Comparison of ENCODE assay signal across 23 mouse cellular contexts in genomic region chr7:98095852-98096251, GRCm38 (mm10). TPM values are rescaled to one million over a fixed set of nuclear protein-coding genes. Genes with fewer than 3 reads are reported as not detected.
DNase-seq lines count a peak whose midpoint lies in the region; ATAC-seq lines count a peak whose summit lies in the region.
"Had no signal": no experiment of that assay in that cellular context is flagged by ENCODE, and none has a peak within 500 bp of the region (broad histone marks: within the 10 kb centered on the region; RNA-seq: fewer than 3 reads in every experiment).

No protein-coding gene starts in this region.

- no peak overlapping the region for H3K27ac ChIP-seq in liver, embryonic 12.5 days
- no peak overlapping the region for H3K27ac ChIP-seq in liver, embryonic 11.5 days (ENCODE audit: low read depth, low read length)
- H3K27ac ChIP-seq: forebrain, embryonic 10.5 days; forebrain, embryonic 13.5 days; hindbrain, embryonic 12.5 days; hindbrain, embryonic 15.5 days had no signal

- no peak overlapping the region for H3K9ac ChIP-seq in liver, embryonic 12.5 days
- no peak overlapping the region for H3K9ac ChIP-seq in liver, embryonic 11.5 days (ENCODE audit: low read depth, low read length)
- H3K9ac ChIP-seq: forebrain, embryonic 13.5 days; hindbrain, embryonic 12.5 days; hindbrain, embryonic 15.5 days had no signal

- ATAC-seq in liver, embryonic 12.5 days: peak; percentile 18; the same call in 1 of the 2 replicates
- ATAC-seq in liver, embryonic 11.5 days (replicated peaks; ENCODE audit: low FRiP score): no peak
- peak; percentile 63 for ATAC-seq in common myeloid progenitor, adult 5-6 weeks (replicated peaks; ENCODE audit: low read depth, poor library complexity, severe bottlenecking)
- ATAC-seq: forebrain, embryonic 13.5 days; forebrain, embryonic 16.5 days; Patski had no signal

- no peak overlapping the region for H3K4me2 ChIP-seq in liver, embryonic 12.5 days
- no peak overlapping the region for H3K4me2 ChIP-seq in liver, embryonic 11.5 days
- H3K4me2 ChIP-seq: forebrain, embryonic 13.5 days; heart, embryonic 11.5 days; hindbrain, embryonic 12.5 days; hindbrain, embryonic 15.5 days had no signal

- no peak overlapping the region for H3K4me3 ChIP-seq in liver, embryonic 12.5 days
- H3K4me3 ChIP-seq in liver, embryonic 11.5 days (ENCODE audit: low read depth, low read length): no peak overlapping the region
- H3K4me3 ChIP-seq in megakaryocyte, embryonic 14.5 days (replicated peaks): peak overlapping the region; percentile 29
- H3K4me3 ChIP-seq: forebrain, embryonic 10.5 days; forebrain, embryonic 13.5 days; hindbrain, embryonic 12.5 days; hindbrain, embryonic 15.5 days had no signal

- DNase-seq in liver, embryonic 11.5 days (ENCODE audit: low spot score): no peak
- DNase-seq in cerebellum, adult 18-20 months: no peak
- DNase-seq in adrenal gland, postnatal 14 days: no peak
- DNase-seq: adrenal gland, postnatal 10 days; B cell, adult 2 months; cerebellum, adult 11-12 months; cerebellum, adult 9-11 months; cerebellum, postnatal 25 days; gastrocnemius, postnatal 10 days; gastrocnemius, postnatal 36 days; heart, adult 11 months had no signal

- 79% methylated on average over 4 of the region's 4 CpGs for WGBS in liver, embryonic 12.5 days (ENCODE audit: insufficient replicate concordance)
- WGBS in liver, embryonic 11.5 days: 92% methylated on average over 4 of the region's 4 CpGs

- no peaks in the 10 kb centered on the region for H3K9me3 ChIP-seq in liver, embryonic 12.5 days (replicated peaks)
- no peaks in the 10 kb centered on the region for H3K9me3 ChIP-seq in liver, embryonic 11.5 days (ENCODE audit: control insufficient read depth, low read length)
- peaks cover 24% of the 10 kb centered on the region for H3K9me3 ChIP-seq in megakaryocyte, embryonic 14.5 days
- H3K9me3 ChIP-seq: forebrain, embryonic 13.5 days; hindbrain, embryonic 12.5 days; hindbrain, embryonic 15.5 days had no signal

- H3K4me1 ChIP-seq in liver, embryonic 12.5 days: no peaks in the 10 kb centered on the region
- no peaks in the 10 kb centered on the region for H3K4me1 ChIP-seq in liver, embryonic 11.5 days (replicated peaks; ENCODE audit: control insufficient read depth, insufficient read depth, low read length)
- 0 out of 2 replicates have a peak, but pooled peaks cover 1% of the 10 kb centered on the region for H3K4me1 ChIP-seq in megakaryocyte, embryonic 14.5 days
- H3K4me1 ChIP-seq: forebrain, embryonic 10.5 days; forebrain, embryonic 13.5 days; hindbrain, embryonic 12.5 days; hindbrain, embryonic 15.5 days had no signal

- peaks cover 17% of the 10 kb centered on the region for H3K36me3 ChIP-seq in liver, embryonic 12.5 days
- peaks cover 6% of the 10 kb centered on the region; the same call in 1 of the 2 replicates for H3K36me3 ChIP-seq in liver, embryonic 11.5 days (ENCODE audit: control insufficient read depth, insufficient read depth, low read length)
- H3K36me3 ChIP-seq in megakaryocyte, embryonic 14.5 days (replicated peaks; ENCODE audit: low read length): no peaks in the 10 kb centered on the region
- H3K36me3 ChIP-seq: G1E had no signal

- H3K27me3 ChIP-seq in liver, embryonic 12.5 days (replicated peaks): no peaks in the 10 kb centered on the region
- H3K27me3 ChIP-seq in liver, embryonic 11.5 days (replicated peaks; ENCODE audit: control insufficient read depth, insufficient read depth, low read length): no peaks in the 10 kb centered on the region
- peaks cover 82% of the 10 kb centered on the region for H3K27me3 ChIP-seq in megakaryocyte, embryonic 14.5 days (replicated peaks)
- H3K27me3 ChIP-seq: CH12.LX; forebrain, embryonic 13.5 days; hindbrain, embryonic 12.5 days; hindbrain, embryonic 15.5 days; Patski had no signal

RNA-seq across cellular contexts. Expression of gene Myo7a, which starts 23.5 kb away (rescaled TPM):
- polyA plus RNA-seq in liver, embryonic 12.5 days (2016; fragmentation: Nextera tagmentation; extraction: Ambion mirVana): 14.4 TPM in 2 replicates
- polyA plus RNA-seq in liver, embryonic 11.5 days (2014; fragmentation: Nextera tagmentation; extraction: Ambion mirVana): 20.1 and 20.7 TPM in 2 replicates
- 7.4 and 7.5 TPM in 2 replicates for total RNA-seq in common myeloid progenitor, adult 5-6 weeks (2017)
- polyA plus RNA-seq in megakaryocyte, embryonic 14.5 days (2012; ENCODE audit: insufficient read depth, low replicate concordance): 37.5 and 149 TPM in 2 replicates
- total RNA-seq in adrenal gland, postnatal 14 days (2021): 58.6 and 86.2 TPM in 2 replicates

RNA-seq across cellular contexts. Expression of gene Omp, which starts 49.5 kb away (rescaled TPM):
- 0.89 TPM in 2 replicates for polyA plus RNA-seq in liver, embryonic 12.5 days (2016; fragmentation: Nextera tagmentation; extraction: Ambion mirVana)
- polyA plus RNA-seq in liver, embryonic 11.5 days (2014; fragmentation: Nextera tagmentation; extraction: Ambion mirVana): 0.62 and 0.70 TPM in 2 replicates
- total RNA-seq in common myeloid progenitor, adult 5-6 weeks (2017): 0.23 TPM in 1 of 2 replicates, not detected in the other
- polyA plus RNA-seq in megakaryocyte, embryonic 14.5 days (2012; ENCODE audit: insufficient read depth, low replicate concordance): 0.29 TPM in 1 of 2 replicates, not detected in the other
- 2.1 and 2.4 TPM in 2 replicates for total RNA-seq in adrenal gland, postnatal 14 days (2021)
- polyA plus RNA-seq: G1E had no signal
